Mouse (Mus musculus) heart, adult 2 months (tissue): ENCODE data around the gene Olfr237-ps1. TPM values are rescaled to one million over a fixed set of nuclear protein-coding genes. Genes with fewer than 3 reads are reported as not detected.

Source experiments
- DNase-seq, 2 experiments: peaks; one replicate each; pipeline ENCODE4 v3.0.0; 2021
- H3K27ac ChIP-seq: fragments of 200-600 bp; 2 replicates; pipeline ENCODE4 v1.8.1; 2022
- H3K27me3 ChIP-seq: fragments of 200-500 bp; 2 replicates; pipeline ENCODE4 v1.6.1; 2012; ENCODE audit warnings: mild to moderate bottlenecking, low read length, inconsistent platforms, mixed read lengths; ENCODE audit not compliant: control insufficient read depth, insufficient read depth
- H3K36me3 ChIP-seq: fragments of 200-500 bp; 2 replicates; pipeline ENCODE4 v1.6.1; 2012; ENCODE audit warnings: low read length, inconsistent platforms; ENCODE audit not compliant: control insufficient read depth, insufficient read depth
- H3K4me1 ChIP-seq: fragments of 200-500 bp; 2 replicates; pipeline ENCODE4 v1.6.1; 2011; ENCODE audit warnings: low read length; ENCODE audit not compliant: control insufficient read depth, insufficient read depth
- H3K4me3 ChIP-seq: fragments of 200-600 bp; 2 replicates; pipeline ENCODE4 v1.8.1; 2022
- H3K79me2 ChIP-seq: fragments of 200-500 bp; replicated peaks from 2 replicates; pipeline ENCODE4 v1.6.1; 2012; ENCODE audit warnings: mild to moderate bottlenecking, inconsistent platforms, low read length, moderate library complexity, mixed read lengths; ENCODE audit not compliant: control insufficient read depth, insufficient read depth
- H3K9ac ChIP-seq: fragments of 200-500 bp; 2 replicates; pipeline ENCODE4 v1.6.1; 2012; ENCODE audit warnings: low read depth, mild to moderate bottlenecking, control low read depth, inconsistent platforms, low read length, mixed read lengths
- CTCF ChIP-seq: fragments of 200-600 bp; IDR thresholded peaks from 2 replicates; pipeline ENCODE4 v1.8.1; 2022; ENCODE audit warnings: antibody characterized with exemption, mild to moderate bottlenecking, moderate library complexity
- EP300 ChIP-seq: fragments of 200-500 bp; IDR thresholded peaks from 2 replicates; pipeline ENCODE4 v1.6.1; 2011; ENCODE audit warnings: low read depth, low read length, control low read depth; ENCODE audit not compliant: insufficient read depth
- POLR2A ChIP-seq: fragments of 200-500 bp; IDR thresholded peaks from 2 replicates; pipeline ENCODE4 v1.6.1; 2011; ENCODE audit warnings: mild to moderate bottlenecking, low read depth, low read length, control low read depth; ENCODE audit not compliant: insufficient read depth
- WGBS: fragments of 180-500 bp; shearing (Covaris S2); methylation state at CpG from one replicate; pipeline ENCODE4 v1.1.7; 2018; 5-methylcytosine and 5-hydroxymethylcytosine counted together
- intact Hi-C: fragments of 180-260 bp; cut with DNase I; formaldehyde crosslinking; loops from one replicate; pipeline ENCODE4 v1.15.1; 2025
- polyA plus RNA-seq: library from polyadenylated mRNA; depleted of rRNA; stranded (reverse); fragments of >200 nt; gene quantifications from 2 replicates; pipeline ENCODE4 v1.2.3, GENCODE M21; 2012; rRNA removed
- total RNA-seq, 2 experiments: library from RNA; stranded (reverse); gene quantifications; 2 replicates each; pipeline ENCODE4 v1.2.3; 2021

The Olfr237-ps1 gene
- total and polyA plus RNA-seq, 3 experiments: not detected

DNA sequence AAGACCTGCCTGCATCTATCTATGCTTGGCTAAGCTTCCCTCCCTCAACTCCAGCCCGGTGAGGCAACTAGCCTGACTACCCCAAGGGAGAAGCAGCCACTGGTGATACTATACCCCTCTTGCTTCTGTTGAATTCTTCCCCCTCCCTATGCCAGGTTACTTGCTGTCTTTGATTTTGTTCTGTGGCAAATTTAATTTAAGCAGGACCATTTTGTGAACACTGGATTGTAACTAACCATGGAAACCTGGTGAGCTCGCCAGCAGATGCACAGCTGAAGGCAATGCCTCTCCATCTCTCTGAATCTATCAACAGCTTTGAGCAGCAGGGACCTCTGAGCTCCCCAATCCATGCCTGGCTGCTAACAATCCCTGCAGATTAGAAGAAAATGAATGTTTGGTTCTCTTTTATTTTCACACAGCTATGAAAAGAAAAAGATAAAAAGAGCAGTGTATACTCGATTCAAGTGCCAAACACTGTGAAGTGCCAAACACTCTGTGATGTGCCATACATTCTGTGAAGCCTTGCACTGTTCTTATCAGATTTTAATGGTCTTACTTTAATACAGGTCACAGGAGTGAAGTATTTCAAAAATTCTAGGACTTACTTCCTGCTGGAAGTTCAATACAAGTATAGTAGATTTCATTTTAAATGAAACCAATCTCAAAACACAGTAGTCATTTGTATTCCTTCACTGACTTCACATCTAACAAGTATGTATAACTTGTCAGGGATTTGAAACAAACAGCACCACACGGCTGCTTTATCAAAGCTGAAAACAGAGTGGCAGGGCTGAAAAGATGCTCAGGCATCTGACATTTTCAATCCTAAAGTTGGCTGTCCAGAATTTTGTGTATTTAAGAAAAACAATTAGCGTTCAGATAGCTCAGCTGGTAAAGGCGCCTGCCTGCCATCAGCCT lies 32.5 kb downstream of the Olfr237-ps1 start:
- H3K4me3 ChIP-seq: no peak overlapping the region
- H3K27me3 ChIP-seq: no peaks in the 10 kb centered on the region
- H3K79me2 ChIP-seq: no peaks in the 10 kb centered on the region
- no peaks in the 10 kb centered on the region for H3K4me1 ChIP-seq
- intact Hi-C loops: no loop called here
- no peak for TF ChIP-seq POLR2A
- TF ChIP-seq CTCF: no peak
- no peak for TF ChIP-seq EP300
- no peak for DNase-seq
- no peaks in the 10 kb centered on the region for H3K36me3 ChIP-seq
- 53% methylated on average over 6 of the region's 6 CpGs for WGBS
- H3K27ac ChIP-seq: no peak overlapping the region
- no peak overlapping the region for H3K9ac ChIP-seq

DNA sequence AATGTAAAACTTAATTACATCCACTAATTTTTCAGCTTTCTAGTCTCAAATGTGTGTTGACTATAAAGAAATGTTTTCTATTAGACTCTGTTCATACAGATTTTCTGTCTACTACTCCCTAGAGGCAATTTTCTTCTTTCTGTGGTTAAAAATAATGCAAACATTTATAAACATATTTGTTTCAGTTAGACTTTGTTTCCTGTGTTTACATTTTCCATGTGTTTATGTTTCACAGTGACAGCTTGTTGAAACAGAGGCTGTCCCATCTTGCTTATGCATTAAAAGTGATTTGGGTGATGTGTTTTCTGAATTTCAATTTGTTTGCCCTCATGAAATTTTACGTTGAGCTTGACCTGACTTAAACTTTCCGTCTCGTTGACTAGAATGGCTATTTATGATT lies 44.6 kb downstream of the Olfr237-ps1 start:
- Histone ChIP-seq H3K9ac (no peak overlapping the region), H3K4me1 (no peaks in the 10 kb centered on the region), H3K36me3 (no peaks in the 10 kb centered on the region), H3K27ac (no peak overlapping the region), H3K4me3 (no peak overlapping the region), H3K27me3 (no peaks in the 10 kb centered on the region), H3K79me2 (no peaks in the 10 kb centered on the region)
- WGBS: 74% methylated on average over 3 of the region's 3 CpGs
- DNase-seq: no peak
- intact Hi-C loops: no loop called here
- no peak for TF ChIP-seq CTCF
- no peak for TF ChIP-seq POLR2A
- no peak for TF ChIP-seq EP300

DNA sequence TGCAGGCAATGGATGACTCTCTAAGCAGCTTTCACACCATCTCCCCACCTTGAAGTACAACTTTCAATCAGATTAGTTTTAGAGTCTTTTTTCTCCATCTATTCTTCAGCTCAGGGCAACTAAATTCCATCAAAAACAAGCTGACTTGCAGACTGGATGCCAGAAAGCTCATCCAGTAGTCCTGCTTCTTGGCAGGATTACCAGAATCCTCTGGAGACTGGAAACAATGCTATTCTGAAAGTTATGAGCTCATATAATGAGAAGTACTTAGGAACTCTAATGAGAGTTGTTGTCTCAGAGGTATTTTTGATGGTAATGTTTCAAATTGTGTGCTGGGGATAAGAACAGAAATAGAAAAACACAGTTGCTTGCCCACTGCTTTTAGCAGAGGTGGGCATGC lies 50.4 kb downstream of the Olfr237-ps1 start, which contains the start of gene Olfr435:
Gene Olfr435 (plus strand): TSS at position 366 of the 400 bp plus-strand sequence.
- TF ChIP-seq POLR2A (no peak), EP300 (no peak), CTCF (no peak)
- DNase-seq: no peak
- no peak within 1 kb of the TSS for H3K27ac ChIP-seq
- no peaks in the 10 kb centered on the region for H3K79me2 ChIP-seq
- intact Hi-C loops: no loop called here
- no peak within 1 kb of the TSS for H3K4me3 ChIP-seq
- no peaks in the 10 kb centered on the region for H3K36me3 ChIP-seq
- H3K4me1 ChIP-seq: no peaks in the 10 kb centered on the region
- H3K27me3 ChIP-seq: no peaks in the 10 kb centered on the region
- H3K9ac ChIP-seq: no peak within 1 kb of the TSS

DNA sequence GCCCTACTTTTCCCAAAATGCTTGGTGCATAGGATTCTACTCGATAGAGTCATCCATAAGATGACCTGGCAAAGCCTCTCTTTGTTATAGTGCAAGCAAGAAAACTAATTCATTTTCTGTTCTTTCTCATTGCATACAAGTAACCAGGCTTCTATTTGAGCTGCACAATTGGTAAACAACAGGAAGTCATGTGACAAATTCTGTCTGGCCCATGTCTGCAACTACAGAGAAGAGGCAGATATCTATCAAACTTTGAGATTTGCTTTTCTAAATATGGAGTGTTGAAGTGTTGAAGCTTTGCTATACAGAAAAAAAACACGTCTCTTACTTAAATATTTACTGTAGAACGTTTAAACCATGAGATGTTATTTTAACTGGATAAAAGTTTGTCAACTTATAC lies 51.7 kb downstream of the Olfr237-ps1 start:
- 46% methylated on average over 3 of the region's 3 CpGs for WGBS
- Histone ChIP-seq H3K36me3 (no peaks in the 10 kb centered on the region), H3K9ac (no peak overlapping the region), H3K79me2 (no peaks in the 10 kb centered on the region), H3K4me1 (no peaks in the 10 kb centered on the region), H3K4me3 (no peak overlapping the region), H3K27me3 (no peaks in the 10 kb centered on the region), H3K27ac (no peak overlapping the region)
- no peak for DNase-seq
- TF ChIP-seq POLR2A (no peak), CTCF (no peak), EP300 (no peak)
- intact Hi-C loops: no loop called here

DNA sequence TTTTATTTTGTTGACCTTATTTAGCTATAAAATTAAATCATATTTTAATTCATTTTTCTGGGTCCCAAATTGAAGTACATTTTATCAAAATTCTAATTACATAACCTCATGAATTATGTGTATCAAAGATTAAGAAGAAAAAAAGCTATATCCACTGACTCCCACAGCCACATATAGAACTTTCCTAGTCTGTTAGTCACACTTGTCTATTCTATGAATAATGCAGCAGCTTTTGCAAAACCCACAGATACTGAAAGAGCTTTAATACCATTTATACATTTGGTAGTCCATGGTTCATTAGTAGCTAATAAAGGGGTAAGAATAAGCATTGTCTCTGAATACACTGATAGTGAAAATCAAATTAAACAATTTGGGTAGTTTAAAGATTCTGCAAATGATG lies 56.4 kb downstream of the Olfr237-ps1 start:
- Histone ChIP-seq H3K36me3 (no peaks in the 10 kb centered on the region), H3K27me3 (no peaks in the 10 kb centered on the region), H3K9ac (no peak overlapping the region), H3K27ac (no peak overlapping the region), H3K4me3 (no peak overlapping the region), H3K79me2 (no peaks in the 10 kb centered on the region), H3K4me1 (no peaks in the 10 kb centered on the region)
- DNase-seq: no peak
- intact Hi-C loops: no loop called here
- no peak for TF ChIP-seq CTCF
- TF ChIP-seq POLR2A: no peak
- no peak for TF ChIP-seq EP300

DNA sequence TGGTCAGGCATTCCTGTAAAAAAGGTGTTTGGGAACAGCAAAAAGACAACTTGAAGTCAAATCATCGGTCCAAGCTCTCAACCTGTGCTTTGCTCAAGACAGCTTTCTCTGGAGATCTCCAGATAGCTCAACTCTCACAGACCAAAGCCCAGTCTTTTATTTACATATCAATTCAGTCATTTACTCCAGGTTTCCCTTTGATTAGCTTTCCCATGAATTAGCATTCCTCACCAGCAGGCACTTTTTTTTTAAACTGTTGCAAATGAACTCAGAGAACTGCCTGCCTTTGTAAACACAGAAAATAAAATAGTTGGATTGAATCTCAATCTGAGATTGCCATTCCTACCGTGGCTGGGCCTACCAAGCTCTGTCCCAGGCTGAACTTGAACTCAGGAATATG lies 59.0 kb downstream of the Olfr237-ps1 start:
- TF ChIP-seq EP300: no peak
- no peak for TF ChIP-seq POLR2A
- no peak for TF ChIP-seq CTCF
- Histone ChIP-seq H3K9ac (no peak overlapping the region), H3K27me3 (no peaks in the 10 kb centered on the region), H3K36me3 (no peaks in the 10 kb centered on the region), H3K27ac (no peak overlapping the region), H3K4me1 (no peaks in the 10 kb centered on the region), H3K4me3 (no peak overlapping the region), H3K79me2 (no peaks in the 10 kb centered on the region)
- intact Hi-C loops: no loop called here
- no peak for DNase-seq
- 53% methylated on average over 2 of the region's 2 CpGs for WGBS

Other genes starting within 250 kb of the Olfr237-ps1 start
- gene Olfr447, start 237.7 kb upstream of the Olfr237-ps1 start, total RNA-seq: not detected
- not detected in 2 replicates for gene Olfr447, start 237.7 kb upstream of the Olfr237-ps1 start, polyA plus RNA-seq
- not detected for gene Olfr446, start 225.2 kb upstream of the Olfr237-ps1 start, total RNA-seq
- not detected in 2 replicates for gene Olfr446, start 225.2 kb upstream of the Olfr237-ps1 start, polyA plus RNA-seq
- gene Olfr444, start 197.5 kb upstream of the Olfr237-ps1 start, total RNA-seq: not detected
- not detected in 2 replicates for gene Olfr444, start 197.5 kb upstream of the Olfr237-ps1 start, polyA plus RNA-seq
- not detected for gene Olfr441, start 40.2 kb upstream of the Olfr237-ps1 start, total RNA-seq
- not detected in 2 replicates for gene Olfr441, start 40.2 kb upstream of the Olfr237-ps1 start, polyA plus RNA-seq
- gene Olfr437, start 16.7 kb downstream of the Olfr237-ps1 start, total RNA-seq: not detected
- gene Olfr437, start 16.7 kb downstream of the Olfr237-ps1 start, polyA plus RNA-seq: not detected in 2 replicates
- gene Olfr13, start 25.6 kb downstream of the Olfr237-ps1 start, total RNA-seq: not detected
- not detected in 2 replicates for gene Olfr13, start 25.6 kb downstream of the Olfr237-ps1 start, polyA plus RNA-seq
- gene Olfr435, start 50.6 kb downstream of the Olfr237-ps1 start, total RNA-seq: not detected
- not detected in 2 replicates for gene Olfr435, start 50.6 kb downstream of the Olfr237-ps1 start, polyA plus RNA-seq
- not detected for gene Olfr434, start 66.5 kb downstream of the Olfr237-ps1 start, total RNA-seq
- not detected in 2 replicates for gene Olfr434, start 66.5 kb downstream of the Olfr237-ps1 start, polyA plus RNA-seq
- gene Olfr47, start 85.0 kb downstream of the Olfr237-ps1 start, total RNA-seq: not detected
- not detected in 2 replicates for gene Olfr47, start 85.0 kb downstream of the Olfr237-ps1 start, polyA plus RNA-seq
- gene Arhgef5, start 119.0 kb downstream of the Olfr237-ps1 start, total RNA-seq: 10 to 100 TPM; 12.8 to 13.7 TPM
- gene Arhgef5, start 119.0 kb downstream of the Olfr237-ps1 start, polyA plus RNA-seq: 10.7 and 17.0 TPM in 2 replicates
- not detected for gene Nobox, start 163.0 kb downstream of the Olfr237-ps1 start, total RNA-seq
- gene Nobox, start 163.0 kb downstream of the Olfr237-ps1 start, polyA plus RNA-seq: not detected in 2 replicates